Mouse (Mus musculus) activated CD4-positive, CD25-positive, alpha-beta regulatory T cell, adult 4 months (primary cell): ENCODE measurements around the gene Hoxc6. TPM values are rescaled to one million over a fixed set of nuclear protein-coding genes. Genes with fewer than 3 reads are reported as not detected.

Source experiments
- ATAC-seq: one replicate; pipeline ENCODE4 v1.8.0; 2017
- polyA plus RNA-seq, 2 experiments: library from polyadenylated mRNA; unstranded; fragments of 100-300 nt; shearing (Covaris generic); gene quantifications; one replicate each; pipeline ENCODE4 v1.2.1; 2017

Hoxc6 gene
- polyA plus RNA-seq, 2 experiments from 2014 or later: not detected

GRCm38 (mm10) chr15:103041613-103042012 is 43.6 kb downstream of the Hoxc6 start:
- no peak for ATAC-seq

GRCm38 (mm10) chr15:103042209-103042608 is 44.2 kb downstream of the Hoxc6 start:
- ATAC-seq: no peak

GRCm38 (mm10) chr15:103051670-103052069 is 53.6 kb downstream of the Hoxc6 start:
- no peak for ATAC-seq

GRCm38 (mm10) chr15:103053210-103053609 is 55.2 kb downstream of the Hoxc6 start:
- ATAC-seq: no peak

- ATAC-seq: no peak
Measured at GRCm38 (mm10) chr15:103056396-103056795, 58.3 kb downstream of the Hoxc6 start.

- no peak for ATAC-seq
Measured at GRCm38 (mm10) chr15:103058715-103059114, 60.7 kb downstream of the Hoxc6 start.

GRCm38 (mm10) chr15:103059393-103059992 is 61.4 kb downstream of the Hoxc6 start:
- ATAC-seq: no peak

- ATAC-seq: no peak
Measured at GRCm38 (mm10) chr15:103060021-103060340, 61.9 kb downstream of the Hoxc6 start.

GRCm38 (mm10) chr15:103060341-103061130 is 62.5 kb downstream of the Hoxc6 start:
- ATAC-seq: no peak

- no peak for ATAC-seq
Measured at GRCm38 (mm10) chr15:103061131-103061825, 63.2 kb downstream of the Hoxc6 start.

Other genes with a start within 250 kb of the Hoxc6 start
- gene Hoxc13, start 77.2 kb upstream of the Hoxc6 start, polyA plus RNA-seq: not detected
- gene Hoxc12, start 61.5 kb upstream of the Hoxc6 start, polyA plus RNA-seq: not detected
- not detected for gene Hoxc11, start 43.8 kb upstream of the Hoxc6 start, polyA plus RNA-seq
- gene Hoxc10, start 31.5 kb upstream of the Hoxc6 start, polyA plus RNA-seq: not detected
- gene Hoxc5, start 30.8 kb upstream of the Hoxc6 start, polyA plus RNA-seq: not detected
- not detected for gene Hoxc9, start 21.8 kb upstream of the Hoxc6 start, polyA plus RNA-seq
- gene Hoxc8, start 7.7 kb upstream of the Hoxc6 start, polyA plus RNA-seq: under 1 TPM in 1 of 2 experiments, not detected in 1; 0.15 TPM
- not detected for gene Hoxc4, start 20.7 kb downstream of the Hoxc6 start, polyA plus RNA-seq
- 1 to 10 TPM; 4.0 to 5.8 TPM for gene Smug1, start 168.8 kb downstream of the Hoxc6 start, polyA plus RNA-seq
- 10 to 100 TPM; 30.9 to 34.2 TPM for gene Cbx5, start 241.6 kb downstream of the Hoxc6 start, polyA plus RNA-seq
- gene Hnrnpa1, start 242.2 kb downstream of the Hoxc6 start, polyA plus RNA-seq: 100 to 1,000 TPM; 335 to 345 TPM